Mouse (Mus musculus) olfactory bulb, adult 2 months (tissue): ENCODE results near the gene Thrb.

Experiments
- CTCF ChIP-seq: fragments of 200-500 bp; IDR thresholded peaks from 2 replicates; pipeline ENCODE4 v1.5.1; 2012; ENCODE audit warnings: low read depth, mild to moderate bottlenecking, low read length, moderate library complexity; ENCODE audit not compliant: insufficient read depth
- POLR2A ChIP-seq: fragments of 200-500 bp; IDR thresholded peaks from 2 replicates; pipeline ENCODE4 v1.6.1; 2012; ENCODE audit warnings: mild to moderate bottlenecking, low read depth, low read length, moderate library complexity; ENCODE audit not compliant: insufficient read depth

DNA sequence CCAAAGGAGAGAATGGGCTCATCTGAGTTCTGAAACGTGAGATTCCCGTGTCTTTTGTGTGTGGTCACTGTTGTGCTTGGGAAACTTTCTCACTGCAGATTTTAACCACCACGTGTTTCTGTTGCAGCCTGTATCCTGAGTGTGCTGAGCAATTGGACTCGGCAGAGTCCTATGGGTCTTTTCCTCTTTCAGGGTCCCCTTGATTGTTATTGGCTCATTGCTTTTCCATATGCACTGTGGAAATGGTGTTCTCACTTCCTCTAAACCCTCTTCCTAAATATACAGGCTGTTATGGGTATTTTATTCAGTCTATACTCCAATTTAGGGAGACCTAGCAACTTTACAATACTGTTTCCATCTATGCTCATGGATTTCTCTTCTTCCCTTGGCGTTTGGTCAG lies 152.4 kb downstream of the Thrb start:
- no peak for TF ChIP-seq CTCF
- TF ChIP-seq POLR2A: no peak
